In the genomic region with DNA sequence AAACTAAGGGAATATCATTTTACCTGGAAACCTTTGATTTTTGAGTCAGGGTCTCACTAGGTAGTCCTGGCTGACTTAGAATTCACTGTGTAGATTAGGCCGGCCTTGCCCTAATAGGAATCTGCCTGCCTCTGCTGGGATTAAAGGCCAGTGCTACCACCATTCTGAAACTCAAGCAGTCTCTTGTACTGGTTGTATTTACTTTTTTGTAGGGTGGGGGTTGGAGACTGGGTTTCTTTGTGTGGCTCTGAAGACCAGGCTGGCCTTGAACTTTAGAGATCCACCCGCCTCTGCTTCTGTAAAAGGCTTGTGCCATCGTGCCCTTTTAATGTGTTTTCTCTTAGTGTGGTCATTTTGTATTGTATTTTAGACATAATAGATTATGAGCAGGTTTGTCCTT, we compare ENCODE assay signal across 9 mouse cellular contexts. TPM values are rescaled to one million over a fixed set of nuclear protein-coding genes. Genes with fewer than 3 reads are reported as not detected.
A peak's percentile ranks its signal among the peaks of the same experiment; 100 is the strongest.
DNase-seq lines count a peak whose midpoint lies in the region; ATAC-seq and TF ChIP-seq lines count a peak whose summit lies in the region.
"Had no signal": no experiment of that assay in that cellular context is flagged by ENCODE, and none has a peak within 500 bp of the region (broad histone marks: within the 10 kb centered on the region; RNA-seq: fewer than 3 reads in every experiment).

No protein-coding gene starts in this region.

- no peak for TF ChIP-seq EP300 in CH12.LX (IDR thresholded peaks at IDR 0.05; ENCODE audit: low read length)
- TF ChIP-seq EP300 in liver, embryonic 14.5 days (IDR thresholded peaks at IDR 0.05; ENCODE audit: low read depth), result no peak

- peak overlapping the region; percentile 98 for H3K9ac ChIP-seq in CH12.LX (ENCODE audit: insufficient read depth, low read depth)
- peak overlapping the region; percentile 30; the same call in 1 of the 2 replicates for H3K9ac ChIP-seq in forebrain, embryonic 15.5 days (replicated peaks)
- H3K9ac ChIP-seq in liver, embryonic 14.5 days (replicated peaks), result peak overlapping the region; percentile 66

- ATAC-seq in erythroblast, adult 5-6 weeks (replicated peaks; ENCODE audit: low FRiP score, poor library complexity, severe bottlenecking), result no peak
- ATAC-seq in forebrain, embryonic 15.5 days (replicated peaks), result no peak
- no peak for ATAC-seq in liver, embryonic 14.5 days (ENCODE audit: insufficient read depth)

- dilution Hi-C loops in CH12.LX (cut with MboI; ENCODE audit: extremely low pct_ligation_motif_present, extremely low pct_unique_long_range_greater_than_20kb, low sequenced_read_pairs), result no loop called here

- peaks cover 77% of the 10 kb centered on the region for H3K79me2 ChIP-seq in CH12.LX (replicated peaks; ENCODE audit: control insufficient read depth, extremely low read depth, insufficient read depth, poor library complexity, severe bottlenecking)

- H3K36me3 ChIP-seq in erythroblast, embryonic 14.5 days (ENCODE audit: control insufficient read depth), result peaks cover 53% of the 10 kb centered on the region
- peaks cover 17 to 44% of the 10 kb centered on the region in 2 experiments for H3K36me3 ChIP-seq in CH12.LX (replicated peaks in 1 of 2; ENCODE audit: control insufficient read depth in 1 of 2, insufficient read depth in 1 of 2, low read length in 1 of 2)
- H3K36me3 ChIP-seq in forebrain, embryonic 15.5 days, result peaks cover 11% of the 10 kb centered on the region
- H3K36me3 ChIP-seq in liver, embryonic 14.5 days (replicated peaks; ENCODE audit: control insufficient read depth, insufficient read depth, low read depth), result peaks cover 23% of the 10 kb centered on the region

- peak overlapping the region; percentile 100 for H3K4me2 ChIP-seq in CH12.LX (ENCODE audit: insufficient read depth, low read depth, poor library complexity, severe bottlenecking)
- peak overlapping the region; percentile 61 for H3K4me2 ChIP-seq in forebrain, embryonic 15.5 days (replicated peaks)
- H3K4me2 ChIP-seq in liver, embryonic 14.5 days (ENCODE audit: low read depth), result peak overlapping the region; percentile 91

- TF ChIP-seq POLR2A in CH12.LX (IDR thresholded peaks at IDR 0.05; ENCODE audit: low read depth, low read length), result no peak

- in situ Hi-C loops in CH12.LX (cut with MboI; ENCODE audit: low pct_ligation_motif_present, low pct_unique_long_range_greater_than_20kb, low sequenced_read_pairs), result no loop called here

- no peak for TF ChIP-seq RAD21 in CH12.LX (IDR thresholded peaks at IDR 0.05; ENCODE audit: low read depth, low read length)

- WGBS in forebrain, embryonic 15.5 days, result 51% methylated on average over 3 of the region's 3 CpGs
- WGBS in liver, embryonic 14.5 days (ENCODE audit: insufficient replicate concordance), result 42% methylated on average over 3 of the region's 3 CpGs

- no peak for TF ChIP-seq CTCF in CH12.LX (conservative IDR thresholded peaks at IDR 0.05 in 1 of 2, IDR thresholded peaks at IDR 0.05 in 1 of 2; ENCODE audit: low read depth in 2 of 2, low read length in 2 of 2)
- TF ChIP-seq CTCF in liver, embryonic 14.5 days (IDR thresholded peaks at IDR 0.05; ENCODE audit: low read depth), result no peak

- H3K4me1 ChIP-seq in erythroblast, embryonic 14.5 days (ENCODE audit: control insufficient read depth), result peaks cover 43% of the 10 kb centered on the region
- peaks cover 5 to 48% of the 10 kb centered on the region in 2 experiments; a peak in 3 of 4 replicates for H3K4me1 ChIP-seq in CH12.LX (ENCODE audit: control insufficient read depth in 1 of 2, insufficient read depth in 2 of 2)
- peaks cover 31% of the 10 kb centered on the region for H3K4me1 ChIP-seq in forebrain, embryonic 15.5 days
- peaks cover 10 to 13% of the 10 kb centered on the region in 2 experiments for H3K4me1 ChIP-seq in liver, embryonic 14.5 days (replicated peaks; ENCODE audit: control insufficient read depth in 2 of 2, insufficient read depth in 2 of 2, low read length in 1 of 2)

- no peaks in the 10 kb centered on the region for H3K27me3 ChIP-seq in erythroblast, embryonic 14.5 days (ENCODE audit: control insufficient read depth)
- no peaks in the 10 kb centered on the region for H3K27me3 ChIP-seq in CH12.LX (replicated peaks)
- no peaks in the 10 kb centered on the region for H3K27me3 ChIP-seq in forebrain, embryonic 15.5 days
- no peaks in the 10 kb centered on the region for H3K27me3 ChIP-seq in liver, embryonic 14.5 days (ENCODE audit: control insufficient read depth, insufficient read depth, low read length)

- H3K4me3 ChIP-seq in erythroblast, embryonic 14.5 days (replicated peaks), result peak overlapping the region; percentile 85
- H3K4me3 ChIP-seq in CH12.LX (replicated peaks in 1 of 3; ENCODE audit: low read depth in 2 of 3, low read length in 2 of 3, poor library complexity in 1 of 3), result peak overlapping the region; percentile 63 to 89 (median 69)
- peak overlapping the region; percentile 91 for H3K4me3 ChIP-seq in forebrain, embryonic 15.5 days
- H3K4me3 ChIP-seq in liver, embryonic 14.5 days (ENCODE audit: insufficient read depth in 1 of 2, low read depth in 2 of 2, low read length in 2 of 2), result peak overlapping the region; percentile 52 to 88

- H3K27ac ChIP-seq in CH12.LX (ENCODE audit: insufficient read depth, low read depth), result no peak overlapping the region
- no peak overlapping the region for H3K27ac ChIP-seq in forebrain, embryonic 15.5 days (replicated peaks)
- H3K27ac ChIP-seq in liver, embryonic 14.5 days, result no peak overlapping the region; the same call in 1 of the 2 replicates

- no peak for DNase-seq in CH12.LX (ENCODE audit: extremely low read depth)
- no peak for DNase-seq in liver, embryonic 14.5 days (ENCODE audit: low read depth in 3 of 3, low spot score in 3 of 3)
- no peak for DNase-seq in cerebellum, adult 11 months
- no peak for DNase-seq in cerebellum, adult 18-20 months
- no peak for DNase-seq in spleen, postnatal 36 days (ENCODE audit: low spot score in 2 of 2)
- DNase-seq: gastrocnemius, postnatal 25 days had no signal

- H3K9me3 ChIP-seq in erythroblast, embryonic 14.5 days (ENCODE audit: control insufficient read depth, low read length), result no peaks in the 10 kb centered on the region
- no peaks in the 10 kb centered on the region for H3K9me3 ChIP-seq in CH12.LX (replicated peaks; ENCODE audit: low read length)
- no peaks in the 10 kb centered on the region for H3K9me3 ChIP-seq in forebrain, embryonic 15.5 days
- H3K9me3 ChIP-seq in liver, embryonic 14.5 days (ENCODE audit: control insufficient read depth, low read length), result no peaks in the 10 kb centered on the region

RNA-seq across cellular contexts. Expression of gene Son, which starts 1.9 kb away (rescaled TPM):
- polyA plus RNA-seq in erythroblast, embryonic 14.5 days (2012), result 3.8 and 4.7 TPM in 2 replicates
- total RNA-seq in erythroblast, adult 5-6 weeks (2015; ENCODE audit: low replicate concordance), result 240 and 267 TPM in 2 replicates
- 214 and 284 TPM in 2 replicates for total RNA-seq in erythroblast, adult 5-6 weeks (2017; ENCODE audit: low replicate concordance)
- 126 and 152 TPM in 2 replicates for total RNA-seq in CH12.LX (2012; rRNA removed)
- 206 and 235 TPM in 2 replicates for total RNA-seq in CH12.LX (2014; rRNA removed)
- 237 and 271 TPM in 2 replicates for polyA plus RNA-seq in CH12.LX (2012; ENCODE audit: insufficient read length, low read depth)
- polyA plus RNA-seq in forebrain, embryonic 15.5 days (2015; fragmentation: Nextera tagmentation; extraction: Ambion mirVana), result 142 TPM in 2 replicates
- polyA plus RNA-seq in liver, embryonic 14.5 days (2012; rRNA removed), result 48.2 and 64.2 TPM in 2 replicates
- polyA plus RNA-seq in liver, embryonic 14.5 days (2014; fragmentation: Nextera tagmentation; extraction: Ambion mirVana), result 42.9 and 45.0 TPM in 2 replicates

RNA-seq across cellular contexts. Expression of gene Gart, which starts 2.5 kb away (rescaled TPM):
- 25.0 and 27.4 TPM in 2 replicates for polyA plus RNA-seq in erythroblast, embryonic 14.5 days (2012)
- 30.5 and 37.1 TPM in 2 replicates for total RNA-seq in erythroblast, adult 5-6 weeks (2015; ENCODE audit: low replicate concordance)
- 30.8 and 49.3 TPM in 2 replicates for total RNA-seq in erythroblast, adult 5-6 weeks (2017; ENCODE audit: low replicate concordance)
- total RNA-seq in CH12.LX (2012; rRNA removed) (517 and 601 TPM in 2 replicates), CH12.LX (2014; rRNA removed) (347 and 356 TPM in 2 replicates)
- 722 and 821 TPM in 2 replicates for polyA plus RNA-seq in CH12.LX (2012; ENCODE audit: insufficient read length, low read depth)
- 79.1 and 79.9 TPM in 2 replicates for polyA plus RNA-seq in forebrain, embryonic 15.5 days (2015; fragmentation: Nextera tagmentation; extraction: Ambion mirVana)
- 35.1 and 42.3 TPM in 2 replicates for polyA plus RNA-seq in liver, embryonic 14.5 days (2012; rRNA removed)
- polyA plus RNA-seq in liver, embryonic 14.5 days (2014; fragmentation: Nextera tagmentation; extraction: Ambion mirVana), result 61.3 and 75.1 TPM in 2 replicates

RNA-seq across cellular contexts. Expression of gene Dnajc28, which starts 30.4 kb away (rescaled TPM):
- polyA plus RNA-seq in erythroblast, embryonic 14.5 days (2012), result 0.19 and 0.23 TPM in 2 replicates
- total RNA-seq in erythroblast, adult 5-6 weeks (2015; ENCODE audit: low replicate concordance), result 4.2 TPM in 2 replicates
- 9.5 and 12.0 TPM in 2 replicates for total RNA-seq in erythroblast, adult 5-6 weeks (2017; ENCODE audit: low replicate concordance)
- 1.1 and 1.8 TPM in 2 replicates for total RNA-seq in CH12.LX (2012; rRNA removed)
- 0.97 and 1.2 TPM in 2 replicates for total RNA-seq in CH12.LX (2014; rRNA removed)
- 0.47 and 0.55 TPM in 2 replicates for polyA plus RNA-seq in CH12.LX (2012; ENCODE audit: insufficient read length, low read depth)
- 8.0 and 9.0 TPM in 2 replicates for polyA plus RNA-seq in forebrain, embryonic 15.5 days (2015; fragmentation: Nextera tagmentation; extraction: Ambion mirVana)
- polyA plus RNA-seq in liver, embryonic 14.5 days (2012; rRNA removed), result 0.53 and 0.71 TPM in 2 replicates
- polyA plus RNA-seq in liver, embryonic 14.5 days (2014; fragmentation: Nextera tagmentation; extraction: Ambion mirVana), result 1.6 and 1.8 TPM in 2 replicates

RNA-seq across cellular contexts. Expression of gene Donson, which starts 39.3 kb away (rescaled TPM):
- polyA plus RNA-seq in erythroblast, embryonic 14.5 days (2012), result 6.7 and 6.9 TPM in 2 replicates
- total RNA-seq in erythroblast, adult 5-6 weeks (2015; ENCODE audit: low replicate concordance), result 17.3 and 43.0 TPM in 2 replicates
- 44.7 and 97.2 TPM in 2 replicates for total RNA-seq in erythroblast, adult 5-6 weeks (2017; ENCODE audit: low replicate concordance)
- 62.5 and 63.2 TPM in 2 replicates for total RNA-seq in CH12.LX (2012; rRNA removed)
- 63.9 and 71.5 TPM in 2 replicates for total RNA-seq in CH12.LX (2014; rRNA removed)
- 47.6 and 51.9 TPM in 2 replicates for polyA plus RNA-seq in CH12.LX (2012; ENCODE audit: insufficient read length, low read depth)
- polyA plus RNA-seq in forebrain, embryonic 15.5 days (2015; fragmentation: Nextera tagmentation; extraction: Ambion mirVana), result 20.0 and 20.3 TPM in 2 replicates
- polyA plus RNA-seq in liver, embryonic 14.5 days (2012; rRNA removed), result 13.8 and 26.2 TPM in 2 replicates
- 32.0 and 32.8 TPM in 2 replicates for polyA plus RNA-seq in liver, embryonic 14.5 days (2014; fragmentation: Nextera tagmentation; extraction: Ambion mirVana)

RNA-seq across cellular contexts. Expression of gene Tmem50b, which starts 51.6 kb away (rescaled TPM):
- 0.02 TPM in 1 of 2 replicates, not detected in the other for polyA plus RNA-seq in erythroblast, embryonic 14.5 days (2012)
- 20.8 and 23.6 TPM in 2 replicates for total RNA-seq in erythroblast, adult 5-6 weeks (2015; ENCODE audit: low replicate concordance)
- 11.2 and 12.0 TPM in 2 replicates for total RNA-seq in erythroblast, adult 5-6 weeks (2017; ENCODE audit: low replicate concordance)
- total RNA-seq in CH12.LX (2012; rRNA removed) (6.1 and 9.7 TPM in 2 replicates), CH12.LX (2014; rRNA removed) (12.7 and 14.5 TPM in 2 replicates)
- polyA plus RNA-seq in CH12.LX (2012; ENCODE audit: insufficient read length, low read depth), result 15.9 TPM in 2 replicates
- 83.2 and 89.2 TPM in 2 replicates for polyA plus RNA-seq in forebrain, embryonic 15.5 days (2015; fragmentation: Nextera tagmentation; extraction: Ambion mirVana)
- 2.5 and 2.8 TPM in 2 replicates for polyA plus RNA-seq in liver, embryonic 14.5 days (2012; rRNA removed)
- polyA plus RNA-seq in liver, embryonic 14.5 days (2014; fragmentation: Nextera tagmentation; extraction: Ambion mirVana), result 5.0 TPM in 2 replicates

Comparison
In these comparisons a context has a peak if more than half of its experiments do, and no peak if none do; other contexts are left out.
1. H3K9ac ChIP-seq: peak in every context shown above with its lines; median percentile 98 in CH12.LX; 66 in liver, embryonic 14.5 days; 30 in forebrain, embryonic 15.5 days.